Comparison of ENCODE assay signal across 11 mouse cellular contexts in genomic region chr11:35537128-35538088, GRCm38 (mm10).
DNase-seq lines count a peak whose midpoint lies in the region; ATAC-seq lines count a peak whose summit lies in the region.
"Had no signal": no experiment of that assay in that cellular context is flagged by ENCODE, and none has a peak within 500 bp of the region (broad histone marks: within the 10 kb centered on the region; RNA-seq: fewer than 3 reads in every experiment).

No protein-coding gene starts in this region.

- peak; percentile 42 for DNase-seq in CD4-positive helper T cell, adult 2 months (ENCODE audit: low read depth, low spot score)
- DNase-seq in ZHBTc4 (ENCODE audit: low read depth, low spot score): peak; percentile 10
- DNase-seq in ovary, adult 18-20 months (ENCODE audit: low spot score): no peak
- DNase-seq: liver, embryonic 13.5 days had no signal

- 34% methylated on average over 18 of the region's 18 CpGs for WGBS in forebrain, embryonic 13.5 days
- WGBS in midbrain, embryonic 12.5 days: 26% methylated on average over 18 of the region's 18 CpGs
- WGBS in kidney, embryonic 14.5 days: 64% methylated on average over 18 of the region's 18 CpGs

- H3K27me3 ChIP-seq in forebrain, embryonic 13.5 days: peaks cover 76% of the 10 kb centered on the region
- peaks cover 35% of the 10 kb centered on the region for H3K27me3 ChIP-seq in midbrain, embryonic 12.5 days
- no peaks in the 10 kb centered on the region; the same call in 1 of the 2 replicates for H3K27me3 ChIP-seq in kidney, embryonic 14.5 days (ENCODE audit: control insufficient read depth, insufficient read depth, low read length)
- H3K27me3 ChIP-seq: heart, embryonic 15.5 days; liver, embryonic 13.5 days; stomach, embryonic 15.5 days had no signal

- 0 out of 2 replicates have a peak overlapping the region, but pooled peaks have one; percentile 3 for H3K4me2 ChIP-seq in forebrain, embryonic 13.5 days
- H3K4me2 ChIP-seq in midbrain, embryonic 12.5 days (replicated peaks): peak overlapping the region; percentile 7
- H3K4me2 ChIP-seq in kidney, embryonic 14.5 days (replicated peaks; ENCODE audit: low read depth, low read length): no peak overlapping the region
- H3K4me2 ChIP-seq: heart, embryonic 15.5 days; liver, embryonic 13.5 days; stomach, embryonic 15.5 days had no signal

- no peak overlapping the region for H3K9ac ChIP-seq in forebrain, embryonic 13.5 days
- H3K9ac ChIP-seq in midbrain, embryonic 12.5 days (replicated peaks): no peak overlapping the region
- H3K9ac ChIP-seq in kidney, embryonic 14.5 days (ENCODE audit: low read depth, low read length): no peak overlapping the region
- H3K9ac ChIP-seq: heart, embryonic 15.5 days; liver, embryonic 13.5 days; stomach, embryonic 15.5 days had no signal

- no peak for ATAC-seq in forebrain, embryonic 13.5 days
- ATAC-seq in midbrain, embryonic 12.5 days (ENCODE audit: low FRiP score, low read depth): peak; percentile 68
- no peak for ATAC-seq in activated CD4-positive, CD25-positive, alpha-beta regulatory T cell, adult 4 months
- no peak for ATAC-seq in kidney, embryonic 14.5 days (ENCODE audit: low FRiP score, low TSS enrichment)

- no peak overlapping the region for H3K27ac ChIP-seq in forebrain, embryonic 13.5 days
- peak overlapping the region; percentile 35 for H3K27ac ChIP-seq in midbrain, embryonic 12.5 days (replicated peaks)
- H3K27ac ChIP-seq in kidney, embryonic 14.5 days (ENCODE audit: low read depth, low read length): no peak overlapping the region
- H3K27ac ChIP-seq: heart, embryonic 15.5 days; liver, embryonic 13.5 days; stomach, embryonic 15.5 days had no signal

- H3K36me3 ChIP-seq in forebrain, embryonic 13.5 days (ENCODE audit: poor library complexity, severe bottlenecking): no peaks in the 10 kb centered on the region
- no peaks in the 10 kb centered on the region for H3K36me3 ChIP-seq in midbrain, embryonic 12.5 days
- H3K36me3 ChIP-seq in kidney, embryonic 14.5 days (ENCODE audit: control insufficient read depth, insufficient read depth, low read length): no peaks in the 10 kb centered on the region
- H3K36me3 ChIP-seq: heart, embryonic 15.5 days; liver, embryonic 13.5 days; stomach, embryonic 15.5 days had no signal

- peaks cover 17% of the 10 kb centered on the region for H3K4me1 ChIP-seq in forebrain, embryonic 13.5 days
- H3K4me1 ChIP-seq in midbrain, embryonic 12.5 days: peaks cover 20% of the 10 kb centered on the region
- no peaks in the 10 kb centered on the region for H3K4me1 ChIP-seq in kidney, embryonic 14.5 days (ENCODE audit: control insufficient read depth, insufficient read depth, low read length)
- H3K4me1 ChIP-seq: stomach, embryonic 15.5 days had no signal

- no peak overlapping the region for H3K4me3 ChIP-seq in forebrain, embryonic 13.5 days
- no peak overlapping the region for H3K4me3 ChIP-seq in midbrain, embryonic 12.5 days
- H3K4me3 ChIP-seq in kidney, embryonic 14.5 days (ENCODE audit: low read length): no peak overlapping the region
- H3K4me3 ChIP-seq: heart, embryonic 15.5 days; liver, embryonic 13.5 days; myocyte; stomach, embryonic 15.5 days had no signal

- no peaks in the 10 kb centered on the region for H3K9me3 ChIP-seq in forebrain, embryonic 13.5 days (replicated peaks)
- H3K9me3 ChIP-seq in midbrain, embryonic 12.5 days: no peaks in the 10 kb centered on the region
- H3K9me3 ChIP-seq in kidney, embryonic 14.5 days (ENCODE audit: control insufficient read depth, low read length): no peaks in the 10 kb centered on the region
- H3K9me3 ChIP-seq: heart, embryonic 15.5 days; liver, embryonic 13.5 days; stomach, embryonic 15.5 days had no signal
